Mouse (Mus musculus) stomach, embryonic 15.5 days (tissue): ENCODE data around the gene Stim1. TPM values are rescaled to one million over a fixed set of nuclear protein-coding genes. Genes with fewer than 3 reads are reported as not detected.

Source experiments
- ATAC-seq: fragments of 200-750 bp; cut with Nextera tagmentation; 2 replicates; pipeline ENCODE4 v1.8.0; 2017; ENCODE audit warnings: low read depth, moderate number of reproducible peaks, moderate TSS enrichment; ENCODE audit not compliant: insufficient read depth, low FRiP score
- H3K27ac ChIP-seq: fragments of 300-500 bp; sonication (generic); 2 replicates; pipeline ENCODE4 v1.5.1; 2015; ENCODE audit warnings: mild to moderate bottlenecking, inconsistent platforms
- H3K27me3 ChIP-seq: fragments of 300-500 bp; sonication (generic); replicated peaks from 2 replicates; pipeline ENCODE4 v1.6.1; 2015; ENCODE audit warnings: inconsistent platforms
- H3K36me3 ChIP-seq: fragments of 300-500 bp; sonication (generic); 2 replicates; pipeline ENCODE4 v1.6.1; 2015; ENCODE audit warnings: inconsistent platforms
- H3K4me1 ChIP-seq: fragments of 300-500 bp; sonication (generic); 2 replicates; pipeline ENCODE4 v1.6.1; 2015; ENCODE audit warnings: inconsistent platforms
- H3K4me2 ChIP-seq: fragments of 300-500 bp; sonication (generic); 2 replicates; pipeline ENCODE4 v1.6.1; 2015; ENCODE audit warnings: mild to moderate bottlenecking, inconsistent platforms
- H3K4me3 ChIP-seq: fragments of 300-500 bp; sonication (generic); replicated peaks from 2 replicates; pipeline ENCODE4 v1.5.1; 2015; ENCODE audit warnings: inconsistent platforms
- H3K9ac ChIP-seq: fragments of 300-500 bp; sonication (generic); 2 replicates; pipeline ENCODE4 v1.6.1; 2015; ENCODE audit warnings: inconsistent platforms
- H3K9me3 ChIP-seq: fragments of 300-500 bp; sonication (generic); 2 replicates; pipeline ENCODE4 v1.6.1; 2016; ENCODE audit warnings: inconsistent platforms
- WGBS: fragments of 180-500 bp; shearing (Covaris S2); methylation state at CpG from one replicate; pipeline ENCODE4 v1.1.7; 2015; 5-methylcytosine and 5-hydroxymethylcytosine counted together
- polyA plus RNA-seq: library from polyadenylated mRNA; unstranded; fragments of >200 nt; fragmentation: Nextera tagmentation; extraction: Ambion mirVana; gene quantifications from 2 replicates; pipeline ENCODE4 v1.2.1, GENCODE M21; 2015

Stim1 gene
- polyA plus RNA-seq, 1 experiment from 2014 or later: 26.5 TPM

DNA sequence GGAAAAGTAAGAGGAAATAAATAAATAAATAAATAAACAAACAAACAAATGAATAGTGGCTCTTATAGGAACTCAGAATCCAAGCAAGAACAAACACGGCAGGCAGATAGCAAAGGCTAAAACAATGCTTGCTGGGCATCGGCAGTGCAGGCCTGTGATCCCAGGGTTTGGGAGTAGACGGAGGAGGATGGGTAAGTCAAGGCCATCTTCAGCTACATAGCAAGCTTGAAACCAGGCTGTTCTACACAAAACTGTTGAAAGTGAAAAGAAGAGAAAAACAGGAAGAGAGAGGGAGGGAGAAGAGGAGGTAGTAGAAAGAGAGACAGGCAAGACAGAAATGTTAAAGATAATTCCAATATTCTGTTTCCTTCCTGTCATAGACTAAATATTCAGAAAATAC lies 71.3 kb downstream of the Stim1 start:
- 81% methylated on average over 3 of the region's 3 CpGs for WGBS
- Histone ChIP-seq H3K27ac (no peak overlapping the region), H3K9ac (no peak overlapping the region), H3K4me1 (no peaks in the 10 kb centered on the region), H3K36me3 (no peaks in the 10 kb centered on the region), H3K27me3 (no peaks in the 10 kb centered on the region), H3K9me3 (no peaks in the 10 kb centered on the region), H3K4me2 (no peak overlapping the region), H3K4me3 (no peak overlapping the region)
- ATAC-seq: no peak

DNA sequence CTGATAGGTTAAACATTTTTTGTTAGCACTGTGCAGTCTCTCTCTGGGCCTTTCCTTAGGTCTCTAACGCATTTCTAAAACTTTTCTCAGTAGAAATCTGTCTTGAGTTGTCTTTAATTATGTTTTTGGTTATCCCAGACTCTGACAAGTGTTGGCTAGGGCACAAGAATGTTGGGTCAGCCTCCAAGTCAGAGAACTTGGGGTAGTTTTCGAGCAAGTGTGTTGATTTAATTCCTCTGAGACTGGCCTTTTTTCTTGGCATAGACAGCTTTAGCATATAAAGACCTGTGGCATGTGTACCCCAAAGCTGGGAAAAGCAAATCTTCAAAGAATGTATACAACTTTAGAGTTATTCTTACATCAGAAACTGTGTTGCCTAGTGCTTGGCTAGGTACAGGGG lies 78.3 kb downstream of the Stim1 start:
- Histone ChIP-seq H3K27ac (0 out of 2 replicates have a peak overlapping the region, but pooled peaks have one; percentile 9), H3K9ac (no peak overlapping the region), H3K9me3 (no peaks in the 10 kb centered on the region), H3K4me2 (no peak overlapping the region), H3K4me3 (no peak overlapping the region), H3K27me3 (no peaks in the 10 kb centered on the region), H3K36me3 (no peaks in the 10 kb centered on the region), H3K4me1 (no peaks in the 10 kb centered on the region)
- WGBS: 29% methylated on average over 2 of the region's 2 CpGs
- ATAC-seq: no peak

DNA sequence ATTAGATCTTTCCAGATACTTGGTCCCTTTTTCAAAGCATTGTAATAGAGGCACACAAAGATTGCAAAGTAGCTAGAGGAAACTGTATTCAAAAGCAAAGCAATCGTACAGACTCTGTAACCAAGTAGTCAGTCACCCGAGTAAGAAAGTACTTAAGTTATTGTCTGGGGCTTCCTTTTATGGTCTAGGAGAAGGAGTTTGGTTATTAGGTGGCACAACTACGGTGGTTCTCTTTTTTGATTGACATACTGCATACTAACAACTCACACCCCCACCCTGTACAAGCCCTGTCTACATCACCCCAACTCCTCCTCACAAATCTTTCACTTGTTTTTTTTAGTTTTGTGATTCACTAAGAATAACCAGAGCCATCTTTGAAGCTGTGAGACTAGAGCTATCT lies 79.7 kb downstream of the Stim1 start:
- Histone ChIP-seq H3K27ac (no peak overlapping the region), H3K9ac (no peak overlapping the region), H3K4me2 (no peak overlapping the region), H3K4me1 (no peaks in the 10 kb centered on the region), H3K4me3 (no peak overlapping the region), H3K9me3 (no peaks in the 10 kb centered on the region), H3K27me3 (no peaks in the 10 kb centered on the region), H3K36me3 (no peaks in the 10 kb centered on the region)
- WGBS: 48% methylated on average over 3 of the region's 3 CpGs
- no peak for ATAC-seq

DNA sequence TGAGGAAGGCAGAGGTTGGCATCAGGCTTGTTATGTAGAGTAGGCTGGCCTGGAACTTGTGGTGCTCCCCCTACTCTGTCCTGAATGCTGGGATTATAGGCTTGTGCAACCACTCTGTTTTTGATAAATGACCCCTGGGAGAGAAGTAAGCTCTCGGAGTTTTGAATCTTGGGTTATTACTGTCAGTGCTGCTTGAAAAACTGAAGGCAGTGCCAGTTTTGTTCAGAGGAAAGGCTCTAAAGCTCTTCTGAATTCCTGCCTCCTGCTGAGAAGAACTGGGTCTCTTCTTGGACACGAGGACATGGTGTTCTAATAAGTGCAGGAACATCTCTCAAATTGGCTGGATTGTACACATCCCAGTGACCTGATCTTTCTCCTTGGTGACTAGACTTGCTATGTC lies 81.1 kb downstream of the Stim1 start:
- Histone ChIP-seq H3K4me2 (no peak overlapping the region), H3K9ac (no peak overlapping the region), H3K9me3 (no peaks in the 10 kb centered on the region), H3K27ac (no peak overlapping the region), H3K36me3 (no peaks in the 10 kb centered on the region), H3K4me3 (no peak overlapping the region), H3K27me3 (no peaks in the 10 kb centered on the region), H3K4me1 (no peaks in the 10 kb centered on the region)
- WGBS: 65% methylated on average over 2 of the region's 2 CpGs
- ATAC-seq: no peak

DNA sequence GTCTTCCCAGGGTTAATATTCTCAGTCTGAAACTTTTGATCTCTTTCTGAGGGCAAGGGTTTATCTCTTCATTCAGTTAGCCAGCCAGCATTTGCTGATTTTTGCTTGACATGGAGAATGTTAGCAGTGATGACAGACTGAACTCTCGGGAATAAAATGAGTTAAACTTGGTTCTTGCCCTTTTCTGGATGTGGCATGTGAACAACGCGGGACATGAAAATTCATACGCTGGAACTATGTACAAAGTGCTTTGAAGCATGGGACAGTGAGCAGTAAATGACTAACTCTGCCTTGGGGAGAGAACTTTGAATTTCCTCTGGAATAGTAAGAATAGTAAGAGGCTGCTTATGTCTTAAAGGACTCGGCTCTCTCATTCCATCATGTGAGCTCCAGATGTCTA lies 81.6 kb downstream of the Stim1 start:
- no peak overlapping the region for H3K9ac ChIP-seq

DNA sequence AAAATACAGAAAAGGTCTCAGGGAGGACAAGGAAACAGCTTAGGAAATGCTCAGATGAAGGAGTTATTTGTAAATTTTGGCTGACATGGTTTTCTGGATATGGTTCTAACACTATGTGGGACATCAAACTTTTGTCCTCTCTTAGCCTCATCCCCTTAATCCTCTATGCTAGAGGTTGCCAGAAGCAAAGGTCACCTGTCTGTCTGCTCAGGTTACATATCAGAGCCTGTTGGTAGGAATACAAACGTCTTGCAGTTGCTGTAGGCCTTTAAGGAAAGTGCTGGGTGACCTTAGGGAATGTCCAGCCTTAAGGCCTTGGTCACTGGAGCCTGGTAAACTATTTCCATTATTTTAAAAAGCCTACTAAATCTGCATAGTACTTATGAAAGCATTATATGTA lies 85.8 kb downstream of the Stim1 start:
- Histone ChIP-seq H3K4me3 (no peak overlapping the region), H3K4me1 (no peaks in the 10 kb centered on the region), H3K36me3 (no peaks in the 10 kb centered on the region), H3K27me3 (no peaks in the 10 kb centered on the region), H3K9ac (no peak overlapping the region), H3K27ac (no peak overlapping the region), H3K9me3 (no peaks in the 10 kb centered on the region), H3K4me2 (no peak overlapping the region)
- WGBS: 5% methylated on average over 1 of the region's 1 CpGs
- no peak for ATAC-seq

More for the DNA sequence above, 81.6 kb downstream of the Stim1 start:
- 73% methylated on average over 5 of the region's 5 CpGs for WGBS
- Histone ChIP-seq H3K27ac (no peak overlapping the region), H3K27me3 (no peaks in the 10 kb centered on the region), H3K36me3 (no peaks in the 10 kb centered on the region), H3K4me1 (no peaks in the 10 kb centered on the region), H3K4me3 (no peak overlapping the region), H3K9me3 (no peaks in the 10 kb centered on the region), H3K4me2 (no peak overlapping the region)
- no peak for ATAC-seq

DNA sequence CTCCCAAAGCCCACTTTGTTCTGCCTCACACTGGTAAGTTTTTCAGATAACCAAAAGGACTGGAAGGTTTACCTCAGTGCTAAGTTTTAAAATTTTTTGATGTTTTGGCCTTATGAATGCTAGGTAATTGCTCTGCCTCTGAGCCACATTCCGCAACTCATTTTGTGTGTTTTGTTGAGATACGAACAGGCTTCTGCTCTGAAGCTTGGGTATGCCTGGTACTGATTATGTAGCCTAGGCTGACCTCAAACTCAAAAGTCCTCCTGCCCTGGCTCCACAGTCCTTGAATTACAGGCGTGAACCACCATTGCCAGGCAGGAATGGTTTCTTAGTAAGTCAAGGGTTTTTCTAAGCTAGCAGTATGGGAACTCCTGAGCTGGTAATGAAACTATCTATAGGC lies 90.5 kb downstream of the Stim1 start:
- Histone ChIP-seq H3K27me3 (no peaks in the 10 kb centered on the region), H3K4me3 (no peak overlapping the region), H3K4me1 (no peaks in the 10 kb centered on the region), H3K27ac (no peak overlapping the region), H3K9me3 (no peaks in the 10 kb centered on the region), H3K4me2 (no peak overlapping the region), H3K36me3 (no peaks in the 10 kb centered on the region), H3K9ac (no peak overlapping the region)
- ATAC-seq: no peak
- WGBS: 93% methylated on average over 3 of the region's 3 CpGs

DNA sequence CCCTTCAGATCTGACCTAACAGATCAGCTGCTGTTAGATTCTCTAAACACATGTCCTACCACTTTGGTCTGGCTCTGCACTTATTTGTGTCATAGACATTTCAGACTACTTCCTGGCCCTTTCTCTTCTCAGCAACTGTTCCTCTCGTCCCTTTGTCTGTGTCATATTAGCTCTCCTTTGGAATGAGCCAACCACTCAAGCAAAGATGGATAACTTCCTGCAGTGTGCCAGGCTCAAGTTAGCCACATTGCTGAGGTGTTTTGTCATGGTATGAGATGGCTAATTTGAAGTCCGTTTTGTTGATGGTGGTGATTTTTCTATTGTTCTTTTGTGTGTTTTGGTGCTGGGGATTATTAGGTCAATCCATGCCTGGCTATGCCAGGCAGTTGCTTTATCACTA lies 93.7 kb downstream of the Stim1 start:
- no peak overlapping the region for H3K9ac ChIP-seq
- no peaks in the 10 kb centered on the region for H3K9me3 ChIP-seq
- no peaks in the 10 kb centered on the region for H3K27me3 ChIP-seq
- H3K4me1 ChIP-seq: no peaks in the 10 kb centered on the region
- H3K4me3 ChIP-seq: no peak overlapping the region
- H3K27ac ChIP-seq: no peak overlapping the region
- H3K36me3 ChIP-seq: no peaks in the 10 kb centered on the region
- 31% methylated on average over 2 of the region's 2 CpGs for WGBS
- H3K4me2 ChIP-seq: no peak overlapping the region
- no peak for ATAC-seq

DNA sequence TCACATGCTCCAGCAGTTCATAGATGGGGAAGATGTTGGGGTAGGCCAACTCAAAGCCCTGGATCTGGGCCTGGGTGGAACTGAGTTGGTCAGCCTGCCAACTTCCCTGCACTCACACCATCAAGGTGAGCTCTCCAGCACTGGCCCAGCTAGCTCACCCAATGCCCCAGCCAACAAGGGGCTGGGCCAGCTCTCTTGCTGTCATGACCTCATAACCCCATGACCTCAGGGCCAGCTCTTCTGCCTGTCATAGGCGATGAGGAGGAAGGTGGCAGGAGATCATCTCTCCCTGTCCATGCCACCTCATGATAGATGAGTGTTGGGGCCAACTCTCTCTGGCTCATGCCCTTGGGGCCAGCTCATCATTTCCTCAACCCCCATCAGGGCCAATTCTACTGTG lies 96.2 kb downstream of the Stim1 start:
- Histone ChIP-seq H3K27ac (no peak overlapping the region), H3K36me3 (no peaks in the 10 kb centered on the region), H3K4me2 (no peak overlapping the region), H3K27me3 (no peaks in the 10 kb centered on the region), H3K9ac (no peak overlapping the region), H3K9me3 (no peaks in the 10 kb centered on the region), H3K4me1 (no peaks in the 10 kb centered on the region), H3K4me3 (no peak overlapping the region)
- ATAC-seq: no peak
- WGBS: 47% methylated on average over 1 of the region's 1 CpGs

DNA sequence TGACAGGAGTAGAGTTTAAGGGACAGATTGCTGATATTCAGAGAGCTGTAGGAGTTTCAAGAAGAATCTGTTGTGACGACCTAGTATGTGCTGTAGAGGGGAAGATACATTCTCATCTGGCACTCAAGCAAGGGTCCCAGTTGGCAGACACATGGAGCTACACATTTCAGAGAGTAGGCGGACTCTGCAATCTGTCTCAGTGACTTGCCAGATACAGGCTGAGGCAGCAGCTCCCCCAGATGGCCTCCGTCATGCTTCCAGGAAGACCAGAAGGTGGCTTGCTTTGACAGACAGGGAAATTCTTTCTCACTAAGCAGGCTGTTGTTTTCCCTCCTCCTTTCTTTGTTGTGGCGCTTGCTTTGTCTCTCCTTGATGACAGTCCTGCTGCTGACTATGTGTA lies 102.1 kb downstream of the Stim1 start:
- no peak overlapping the region for H3K9ac ChIP-seq
- ATAC-seq: no peak; the same call in 1 of the 2 replicates
- WGBS: 34% methylated on average over 4 of the region's 4 CpGs
- H3K27ac ChIP-seq: no peak overlapping the region
- H3K36me3 ChIP-seq: no peaks in the 10 kb centered on the region
- H3K4me2 ChIP-seq: no peak overlapping the region
- peaks cover 8% of the 10 kb centered on the region; the same call in 1 of the 2 replicates for H3K4me1 ChIP-seq
- H3K9me3 ChIP-seq: no peaks in the 10 kb centered on the region
- no peak overlapping the region for H3K4me3 ChIP-seq
- H3K27me3 ChIP-seq: no peaks in the 10 kb centered on the region

DNA sequence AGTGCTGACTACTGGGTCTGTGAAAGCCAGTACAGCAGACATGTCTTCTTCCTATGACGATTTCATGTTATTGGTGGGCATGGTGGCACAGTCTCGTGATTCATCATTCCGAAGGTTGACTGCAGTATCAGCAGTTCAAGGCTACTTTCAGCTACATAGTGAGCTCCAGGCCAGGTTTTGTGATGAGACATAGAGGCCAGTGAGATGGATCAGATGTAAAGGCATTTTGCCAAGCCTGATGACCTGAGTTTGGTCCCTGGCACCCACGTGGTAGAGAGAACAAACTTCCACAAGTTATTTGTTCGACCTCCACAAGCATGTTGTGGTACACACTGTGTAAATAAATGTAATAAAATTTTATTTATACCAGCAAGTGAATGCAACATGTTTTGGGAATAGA lies 102.9 kb downstream of the Stim1 start:
- Histone ChIP-seq H3K9me3 (no peaks in the 10 kb centered on the region), H3K4me1 (peaks cover 8% of the 10 kb centered on the region; the same call in 1 of the 2 replicates), H3K27ac (no peak overlapping the region), H3K4me3 (no peak overlapping the region), H3K9ac (no peak overlapping the region), H3K36me3 (no peaks in the 10 kb centered on the region), H3K4me2 (no peak overlapping the region), H3K27me3 (no peaks in the 10 kb centered on the region)
- ATAC-seq: no peak
- 76% methylated on average over 5 of the region's 5 CpGs for WGBS

DNA sequence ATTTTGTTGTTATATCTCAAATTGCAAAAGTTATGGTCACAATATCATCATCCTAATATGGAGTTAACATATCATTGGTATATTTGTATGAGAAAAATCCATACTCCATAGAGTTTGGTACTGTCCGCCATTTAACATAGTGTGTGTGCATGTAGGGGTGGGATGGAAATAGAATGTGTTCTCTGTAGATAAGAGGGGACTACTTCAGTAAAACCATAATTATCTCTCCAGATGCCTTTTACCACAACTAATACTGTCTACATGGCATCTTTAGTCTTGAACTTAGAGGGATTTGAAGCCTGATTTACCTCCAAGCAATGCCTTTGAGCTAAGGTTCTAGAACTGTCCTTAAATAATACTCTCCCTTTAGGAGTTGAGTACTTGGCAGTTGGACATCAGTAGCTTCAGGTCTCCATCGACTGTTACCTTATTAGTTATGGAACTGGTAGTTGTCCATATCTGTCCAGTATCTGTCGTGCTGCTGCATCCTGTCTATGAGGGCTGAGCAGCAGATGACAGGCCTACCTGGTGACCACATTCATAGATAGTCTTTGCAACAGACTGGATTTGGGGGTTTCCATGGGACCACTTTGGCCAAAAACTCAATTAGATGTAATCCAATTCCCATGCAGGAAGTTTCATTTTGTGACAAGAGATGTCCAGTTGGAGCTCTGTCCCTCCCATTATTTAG lies 105.9 kb downstream of the Stim1 start:
- Histone ChIP-seq H3K4me2 (no peak overlapping the region), H3K36me3 (no peaks in the 10 kb centered on the region), H3K4me3 (no peak overlapping the region), H3K27ac (no peak overlapping the region), H3K9ac (no peak overlapping the region), H3K27me3 (no peaks in the 10 kb centered on the region), H3K4me1 (peaks cover 8% of the 10 kb centered on the region; the same call in 1 of the 2 replicates), H3K9me3 (no peaks in the 10 kb centered on the region)
- WGBS: 84% methylated on average over 3 of the region's 3 CpGs
- no peak for ATAC-seq

DNA sequence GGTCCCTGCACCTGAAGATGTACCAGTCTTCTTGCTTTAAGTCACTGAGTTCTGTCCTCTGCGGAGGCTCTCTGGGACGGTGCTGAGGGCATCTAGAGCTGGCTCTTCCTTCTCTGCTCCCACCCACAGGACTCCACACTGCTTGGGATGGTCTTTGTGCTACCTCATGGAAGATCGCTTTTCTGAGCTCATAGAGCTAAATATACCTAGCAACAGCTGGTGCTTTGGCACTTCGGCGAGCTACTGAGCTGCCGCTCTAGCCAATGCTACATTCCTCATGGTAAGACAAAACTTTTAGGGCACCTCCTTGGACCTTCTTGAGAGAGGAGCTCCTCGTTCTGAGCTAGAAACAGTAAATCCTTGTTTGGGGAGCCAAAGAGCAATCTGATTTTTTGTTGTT lies 115.6 kb downstream of the Stim1 start:
- Histone ChIP-seq H3K27me3 (no peaks in the 10 kb centered on the region), H3K4me1 (no peaks in the 10 kb centered on the region), H3K27ac (no peak overlapping the region), H3K36me3 (no peaks in the 10 kb centered on the region), H3K9ac (no peak overlapping the region), H3K4me2 (no peak overlapping the region), H3K9me3 (no peaks in the 10 kb centered on the region), H3K4me3 (no peak overlapping the region)
- no peak for ATAC-seq
- WGBS: 92% methylated on average over 7 of the region's 7 CpGs
